Mouse (Mus musculus): Measurements from ENCODE around the gene Spint2.

Spint2 gene

DNA sequence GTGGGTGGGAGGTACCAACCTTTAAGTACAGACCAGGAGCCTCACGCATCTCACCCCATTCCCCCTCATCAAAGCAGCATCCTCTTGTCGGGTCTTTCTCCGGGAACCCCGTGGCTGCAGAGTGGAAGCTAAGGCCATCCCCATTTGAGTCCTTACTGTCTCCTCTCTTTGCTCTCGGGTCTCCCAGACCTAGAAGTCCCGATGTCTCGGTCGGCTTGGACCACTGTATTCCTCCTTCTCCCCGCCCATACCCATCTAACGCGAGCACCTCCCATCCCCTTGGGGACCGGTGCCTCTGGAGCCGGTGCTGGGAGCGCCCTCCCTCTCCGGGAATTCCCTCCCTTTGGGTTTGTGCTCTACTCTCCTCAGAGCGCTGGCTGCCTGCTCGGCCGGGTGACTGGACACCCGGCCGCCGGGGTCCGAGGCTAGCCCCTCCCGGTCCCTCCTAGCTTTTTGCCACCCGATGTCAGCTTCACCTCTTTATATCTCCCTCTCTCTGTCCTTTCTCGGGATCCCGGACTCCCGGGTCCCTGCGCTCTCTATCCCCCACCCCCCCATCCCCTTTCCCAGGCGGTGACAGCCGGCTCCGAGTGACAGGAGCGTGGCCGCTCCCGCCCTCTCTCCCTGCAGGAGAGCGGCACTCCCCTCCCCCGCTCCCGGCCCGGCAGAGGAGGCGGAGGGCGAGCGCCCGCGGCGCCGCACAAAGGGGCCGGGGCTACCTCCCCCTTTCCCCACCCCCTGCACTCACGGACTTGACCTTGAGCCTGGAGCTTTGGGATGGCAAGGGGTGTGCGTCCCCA lies 23.0 kb upstream of the Spint2 start:
- no peak for DNase-seq (ENCODE audit: extremely low read depth, low read depth)

DNA sequence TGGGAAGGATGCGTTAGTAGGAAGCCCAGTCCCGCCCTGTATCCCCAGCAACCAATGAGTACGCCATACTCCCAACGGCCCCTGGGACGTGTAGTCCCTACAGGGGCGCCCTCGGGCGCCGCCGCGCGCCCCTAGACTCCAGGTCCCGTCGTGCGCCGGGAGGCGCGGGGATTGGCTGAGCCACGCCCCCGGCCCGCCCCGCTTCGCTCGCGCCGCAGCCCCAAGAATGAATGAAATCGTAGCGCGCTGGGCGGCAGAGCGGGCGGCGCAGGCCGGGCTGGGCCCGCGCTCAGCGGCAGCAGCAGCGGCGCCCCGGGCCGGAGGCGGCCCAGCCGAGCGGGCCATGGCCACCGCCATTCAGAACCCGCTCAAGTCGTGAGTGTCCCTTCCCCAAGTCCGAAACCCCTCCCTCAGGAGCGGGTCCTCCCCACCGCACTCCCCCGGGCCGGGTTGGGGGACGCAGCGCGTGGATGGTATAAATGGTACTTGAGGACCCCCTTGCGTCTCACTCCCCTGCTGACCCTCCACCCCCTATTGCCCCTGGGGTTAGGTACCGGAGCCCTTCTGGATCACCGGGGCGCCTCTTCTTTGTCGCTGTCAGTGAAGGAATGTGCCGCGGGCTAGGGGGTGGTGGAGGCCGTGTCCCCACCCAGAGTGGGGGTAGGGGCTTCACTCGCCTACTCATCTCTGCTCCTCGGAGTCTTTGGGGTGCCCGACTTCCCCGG lies 22.2 kb upstream of the Spint2 start, which contains the start of gene Dpf1:
TSS of gene Dpf1 (plus strand) at position 214 of the 725 bp plus-strand sequence.
- DNase-seq (ENCODE audit: extremely low read depth, low read depth), result no peak

DNA sequence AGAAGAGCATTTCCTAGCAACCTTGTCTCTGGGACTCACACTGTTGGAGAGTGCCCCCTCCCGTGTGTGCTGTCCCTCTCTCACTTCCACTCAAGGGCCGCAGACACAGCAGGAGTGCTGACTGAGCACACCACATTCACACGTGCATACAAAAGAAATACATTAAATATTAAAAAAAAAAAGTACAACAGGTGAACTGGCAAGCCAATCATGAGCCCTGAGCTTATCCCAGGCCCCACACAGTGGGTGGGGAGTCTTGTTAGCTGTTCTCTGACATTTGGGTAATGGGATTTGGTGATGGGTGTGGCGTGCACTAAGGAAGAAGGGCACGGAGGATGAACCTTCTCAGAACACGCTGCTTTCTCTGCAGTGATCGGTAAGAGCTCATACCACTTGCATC lies 20.9 kb upstream of the Spint2 start:
- DNase-seq (ENCODE audit: extremely low read depth, low read depth), result no peak

DNA sequence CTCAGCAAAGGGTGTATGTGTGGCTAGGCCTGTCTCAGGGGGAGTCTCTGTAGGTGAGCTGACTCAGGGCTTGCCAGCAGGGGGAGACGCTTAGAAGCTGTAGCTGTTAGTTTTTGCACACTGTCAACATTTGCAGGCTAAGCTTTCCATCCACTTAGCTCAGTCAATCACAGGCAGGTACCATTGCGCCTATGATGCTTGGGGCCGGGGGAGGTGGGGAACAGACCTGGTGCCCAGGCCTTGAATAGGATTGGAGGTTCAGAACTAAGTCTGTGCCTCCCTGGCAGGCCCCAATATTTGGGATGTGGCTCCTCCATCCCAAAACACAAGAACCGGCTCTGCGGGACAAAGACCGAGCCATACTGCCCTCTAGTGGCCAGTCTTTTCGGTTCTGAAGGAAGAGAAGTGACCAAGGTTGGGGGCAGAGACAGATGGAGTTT lies 19.4 kb upstream of the Spint2 start:
- no peak for DNase-seq (ENCODE audit: extremely low read depth, low read depth)

DNA sequence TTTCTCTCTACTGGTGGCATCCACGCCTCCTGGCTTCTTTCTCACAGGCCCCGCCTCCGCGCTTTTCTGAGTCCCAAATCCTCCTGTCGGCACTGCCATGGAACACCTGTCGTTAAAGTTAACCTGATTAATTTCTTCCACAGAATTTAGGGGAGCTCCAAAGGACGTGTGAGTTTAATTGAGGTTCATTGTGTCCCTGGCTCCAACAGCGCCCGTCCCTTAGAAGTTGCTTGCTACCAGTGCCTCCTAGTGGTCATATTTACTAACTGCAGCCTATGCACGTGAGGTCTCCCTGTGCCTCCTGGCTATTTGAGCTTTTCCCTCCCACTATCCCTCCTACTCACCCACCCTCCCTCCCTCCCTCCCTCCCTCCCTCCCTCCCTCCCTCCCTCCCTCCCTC lies 15.3 kb upstream of the Spint2 start:
- no peak for DNase-seq (ENCODE audit: extremely low read depth, low read depth)

DNA sequence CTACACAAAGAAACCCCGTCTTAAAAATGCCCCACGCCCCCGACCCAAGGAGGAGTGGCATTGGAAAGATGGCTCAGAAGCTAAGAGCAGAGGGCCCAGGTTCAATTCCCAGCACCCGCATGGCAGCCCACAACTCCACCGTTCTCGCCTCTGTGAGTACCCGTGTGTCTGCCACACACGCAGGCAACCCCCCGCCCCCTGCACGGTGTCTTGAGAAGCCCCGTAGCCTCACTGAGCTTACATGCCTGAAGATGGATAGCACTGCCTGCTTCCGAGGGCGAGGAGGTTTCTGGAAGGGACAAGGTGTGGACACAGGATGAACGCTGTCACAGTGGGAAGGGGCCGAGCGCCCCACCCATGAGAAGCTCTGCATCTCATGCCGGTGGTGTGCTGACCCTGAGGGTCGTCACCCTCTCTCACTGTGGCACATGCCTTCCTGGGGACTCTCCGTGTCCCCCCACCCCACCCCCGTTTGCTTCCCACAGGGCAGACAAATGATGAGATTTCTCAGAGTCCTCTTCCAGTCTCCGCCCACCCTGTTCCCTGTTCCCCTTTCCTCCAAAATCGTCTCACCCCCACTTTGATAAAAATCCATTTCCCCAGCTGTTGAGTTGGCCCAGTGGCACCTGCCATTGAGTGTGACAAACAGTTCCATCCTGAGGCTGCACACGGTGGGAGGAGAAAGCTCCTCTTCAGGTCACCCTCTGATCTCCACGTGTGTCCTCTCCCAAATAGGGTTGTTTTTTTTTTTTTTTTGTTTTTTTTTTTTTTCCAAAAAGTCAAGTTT lies 14.3 kb upstream of the Spint2 start:
- no peak for DNase-seq (ENCODE audit: extremely low read depth, low read depth)

DNA sequence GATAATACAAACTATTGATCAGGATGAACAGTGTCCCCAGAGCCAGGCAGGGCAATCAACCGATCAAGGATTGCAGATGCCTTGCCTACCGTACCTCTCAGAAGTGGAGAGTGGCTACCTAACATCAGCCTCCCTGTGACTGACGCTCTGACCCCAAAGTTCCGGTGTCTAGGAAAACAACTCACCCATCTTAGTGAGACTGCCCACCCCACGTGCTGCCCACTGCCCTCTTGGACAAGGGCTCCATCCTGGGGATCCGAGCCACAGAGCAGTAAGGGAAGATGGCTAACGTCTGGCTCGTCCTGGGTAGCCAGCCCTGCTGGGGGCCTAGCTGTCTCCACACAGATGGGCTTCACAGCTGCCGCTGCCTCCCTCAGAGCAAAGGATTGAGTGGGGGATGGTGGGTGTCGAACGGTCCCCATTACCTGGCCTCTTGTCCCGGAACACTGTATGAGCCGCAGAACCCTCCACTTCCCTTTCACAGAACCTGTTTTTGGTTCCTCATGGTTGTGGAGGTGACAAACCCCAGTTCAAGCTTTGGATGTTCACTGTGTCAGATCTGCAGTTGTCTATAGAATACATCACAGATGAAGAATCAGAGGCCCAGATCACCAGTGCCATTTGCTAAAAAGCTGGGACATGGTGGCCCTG lies 12.5 kb upstream of the Spint2 start:
- no peak for DNase-seq (ENCODE audit: extremely low read depth, low read depth)

DNA sequence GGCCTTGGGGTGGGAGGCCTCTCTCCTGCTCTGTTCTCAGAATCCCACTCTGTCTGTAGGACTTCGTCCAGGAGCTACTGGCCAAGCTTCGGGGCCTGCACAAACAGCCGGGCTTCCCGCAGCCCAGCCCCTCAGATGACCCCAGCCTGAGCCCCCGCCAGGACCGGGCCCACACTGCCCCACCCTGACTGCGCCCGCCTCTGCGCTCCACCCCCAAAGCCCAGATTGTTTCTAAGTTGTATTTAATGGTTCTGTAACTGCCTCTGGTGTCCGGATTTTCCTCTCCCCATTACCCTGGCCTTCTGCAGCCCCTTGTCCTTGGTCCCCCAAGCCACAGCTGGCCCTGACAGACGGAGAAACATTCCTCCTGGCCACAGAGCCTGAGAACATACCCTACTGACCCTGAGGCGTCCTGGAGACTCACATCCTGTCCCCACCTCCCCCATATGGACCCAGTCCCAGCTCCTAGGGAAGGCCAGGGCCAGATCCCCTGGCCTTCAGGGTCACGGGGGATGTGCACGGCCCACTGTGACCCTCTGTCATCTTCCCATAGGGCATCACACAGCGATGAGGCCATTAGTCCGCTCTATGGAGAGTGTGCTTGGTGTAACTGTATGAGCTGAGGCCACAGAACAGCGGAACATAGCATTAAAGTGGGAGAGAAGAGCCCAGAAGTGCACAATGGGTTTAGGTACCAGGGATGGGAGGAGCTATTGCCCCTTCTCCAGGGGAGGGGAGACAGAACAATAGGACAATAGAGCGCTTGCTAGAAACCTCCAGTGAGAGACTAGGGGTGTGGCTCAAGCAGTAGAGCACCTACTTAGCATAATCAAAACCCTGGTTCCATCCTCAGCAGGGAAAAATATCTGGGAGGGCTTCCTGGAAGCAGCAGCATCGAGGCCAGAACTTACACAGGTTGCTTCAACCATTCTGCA lies 11.7 kb upstream of the Spint2 start:
- no peak for DNase-seq (ENCODE audit: extremely low read depth, low read depth)

DNA sequence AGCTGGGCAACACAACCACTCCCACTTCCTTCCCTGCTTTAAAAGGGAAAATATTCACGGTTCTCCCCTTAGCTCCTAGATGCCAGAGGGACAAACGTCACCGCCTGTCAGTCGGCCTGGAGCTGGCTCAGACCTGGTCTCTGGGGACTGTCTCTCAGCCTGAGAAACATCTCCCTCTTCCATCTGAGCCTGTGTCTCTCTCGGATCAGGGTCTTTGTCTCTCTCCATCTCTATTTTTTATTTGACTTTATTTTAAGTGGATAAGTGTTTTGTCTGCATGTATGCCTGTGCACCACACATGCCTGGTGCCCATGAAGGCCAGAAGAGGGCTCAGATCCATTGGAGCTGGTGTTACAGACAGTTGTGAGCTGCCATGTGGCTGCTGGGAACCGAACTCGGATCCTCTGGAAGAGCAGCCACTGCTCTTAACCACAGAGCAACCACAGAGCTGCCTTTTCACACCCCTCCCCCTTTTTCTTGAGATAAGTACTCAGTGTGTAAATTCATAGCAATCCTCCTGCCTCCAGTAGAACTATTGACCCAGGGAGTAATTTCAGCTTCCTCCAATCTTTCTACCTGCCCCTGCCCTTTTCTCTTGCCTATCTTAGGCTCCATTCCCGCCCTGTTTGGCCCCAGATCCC lies 10.9 kb upstream of the Spint2 start:
- DNase-seq (ENCODE audit: extremely low read depth, low read depth), result no peak

DNA sequence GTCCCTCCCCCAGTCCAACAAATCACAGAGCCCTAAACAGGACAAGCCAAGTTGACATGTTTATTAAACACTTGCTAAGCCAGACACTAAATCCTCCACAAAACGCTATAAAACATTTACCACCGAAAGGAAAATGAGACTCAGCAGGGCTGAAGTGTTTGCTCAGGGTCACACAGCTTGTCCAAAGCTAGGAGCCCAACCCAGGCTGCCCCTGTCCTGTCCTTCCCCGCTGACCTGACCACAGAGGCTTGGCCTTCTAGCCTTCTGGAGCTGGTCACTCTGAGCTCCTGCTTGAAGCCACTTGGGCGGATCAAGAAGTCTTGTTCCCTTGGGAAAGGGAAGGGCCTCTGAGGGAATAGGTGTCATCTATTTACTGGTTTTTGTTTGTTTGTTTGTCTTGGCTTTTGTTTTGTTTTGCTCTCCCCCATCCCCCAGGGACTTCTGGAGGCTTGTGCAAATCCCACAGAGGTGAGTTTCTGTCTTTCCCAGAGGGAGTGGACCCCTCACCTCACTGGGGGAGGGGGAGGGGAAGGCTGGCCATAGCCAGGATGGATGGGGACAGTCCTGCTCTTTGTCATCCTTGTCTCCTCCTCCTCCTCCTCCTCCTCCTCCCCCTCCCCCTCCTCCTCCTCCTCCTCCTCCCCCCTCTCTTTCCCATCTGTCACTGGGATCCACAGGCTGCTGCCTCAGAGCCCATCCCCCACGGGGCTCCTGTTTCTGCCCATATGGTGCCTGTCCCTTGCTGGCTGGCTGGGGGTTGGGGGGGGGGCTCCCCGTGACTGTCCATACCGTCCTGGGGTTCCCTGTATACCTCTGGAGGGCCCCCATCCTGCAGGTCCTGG lies 10.1 kb upstream of the Spint2 start:
- no peak for DNase-seq (ENCODE audit: extremely low read depth, low read depth)

DNA sequence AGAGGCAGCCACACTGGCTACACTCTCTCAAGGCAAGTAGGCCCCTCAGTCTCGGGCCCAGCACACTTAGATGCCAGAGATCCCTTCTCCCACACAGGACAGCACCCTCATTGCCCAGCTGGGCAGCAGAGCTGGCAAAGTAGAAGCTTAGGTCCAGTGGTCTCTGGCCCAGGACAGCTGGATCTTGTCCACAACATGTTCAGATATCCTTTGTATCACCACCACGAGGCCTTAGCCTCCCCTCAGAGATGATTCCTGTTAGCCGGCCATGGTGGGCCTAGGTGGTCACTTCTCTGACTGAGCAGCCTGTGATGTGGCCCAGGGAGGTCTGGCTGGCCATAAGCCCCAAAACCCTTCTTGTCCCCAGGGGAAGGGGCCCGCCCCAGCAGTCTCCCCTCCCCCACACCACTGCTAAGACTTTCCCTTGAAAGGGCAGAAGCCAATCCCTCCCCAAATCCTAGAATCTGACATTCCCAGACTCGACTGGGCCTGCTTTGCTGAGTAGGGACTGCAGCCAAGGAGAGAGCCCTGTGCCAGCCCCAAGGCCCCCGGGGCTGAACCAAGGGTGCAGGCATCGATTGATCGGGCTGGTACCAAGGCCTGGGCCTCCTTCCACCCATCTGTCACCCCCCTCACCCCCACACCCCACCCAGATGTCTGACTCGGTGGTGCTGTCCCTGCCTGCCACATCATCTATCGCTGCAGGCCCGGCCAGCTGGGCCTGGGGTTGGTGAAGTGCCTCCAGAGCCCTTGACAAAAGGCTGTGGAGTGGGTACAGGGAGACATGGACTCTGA lies 9.2 kb upstream of the Spint2 start:
- DNase-seq (ENCODE audit: extremely low read depth, low read depth), result no peak

DNA sequence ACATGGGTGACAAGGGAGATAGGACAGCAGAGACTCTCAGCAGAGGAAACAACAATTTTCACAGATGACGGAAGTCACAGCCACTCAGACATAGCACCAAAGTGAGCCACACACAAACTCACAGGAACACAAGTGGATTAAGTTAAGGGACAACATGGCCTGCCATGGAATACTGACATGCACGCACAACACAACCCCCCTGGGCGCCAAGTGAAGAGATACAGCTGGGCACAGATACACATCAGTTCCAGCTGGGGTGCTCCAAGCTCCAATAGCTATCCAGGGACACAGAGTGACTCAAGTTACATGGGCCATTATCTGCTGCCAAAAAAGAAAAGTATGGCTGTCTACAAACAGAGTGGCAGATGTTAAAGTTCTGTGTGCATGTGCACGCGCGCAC lies 8.1 kb upstream of the Spint2 start:
- no peak for DNase-seq (ENCODE audit: extremely low read depth, low read depth)

DNA sequence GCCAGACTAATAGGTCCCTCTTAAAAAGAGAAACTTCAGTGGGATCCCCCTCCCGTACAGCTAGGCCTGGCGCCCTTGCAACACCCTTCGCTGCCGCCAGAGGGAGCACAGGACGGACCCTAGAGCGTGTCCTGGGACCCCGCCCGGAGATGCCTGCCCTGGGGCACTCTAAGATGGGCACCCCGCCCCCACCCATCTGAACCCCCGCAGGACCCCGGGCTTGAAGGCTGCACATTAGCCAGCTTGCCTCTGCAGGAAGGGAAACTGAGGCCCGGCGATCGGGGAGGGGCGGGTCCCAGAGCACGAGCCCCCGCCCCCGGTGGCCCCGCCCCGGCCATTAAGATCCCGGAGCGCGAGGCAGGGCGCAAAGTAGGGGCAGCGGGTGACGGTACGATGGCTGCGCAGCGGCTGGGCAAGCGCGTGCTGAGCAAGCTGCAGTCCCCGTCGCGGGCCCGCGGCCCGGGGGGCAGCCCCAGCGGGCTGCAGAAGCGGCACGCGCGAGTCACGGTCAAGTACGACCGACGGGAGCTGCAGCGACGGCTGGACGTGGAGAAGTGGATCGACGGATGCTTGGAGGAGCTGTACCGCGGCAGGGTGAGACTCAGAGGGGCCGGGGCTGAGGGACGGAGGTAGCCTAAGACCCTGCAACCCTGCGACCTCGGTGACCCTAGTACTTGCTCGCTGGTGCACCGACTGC lies 7.4 kb upstream of the Spint2 start, which contains the start of gene Ppp1r14a:
TSS of gene Ppp1r14a (plus strand) at position 367 of the 697 bp plus-strand sequence.
- no peak for DNase-seq (ENCODE audit: extremely low read depth, low read depth)

DNA sequence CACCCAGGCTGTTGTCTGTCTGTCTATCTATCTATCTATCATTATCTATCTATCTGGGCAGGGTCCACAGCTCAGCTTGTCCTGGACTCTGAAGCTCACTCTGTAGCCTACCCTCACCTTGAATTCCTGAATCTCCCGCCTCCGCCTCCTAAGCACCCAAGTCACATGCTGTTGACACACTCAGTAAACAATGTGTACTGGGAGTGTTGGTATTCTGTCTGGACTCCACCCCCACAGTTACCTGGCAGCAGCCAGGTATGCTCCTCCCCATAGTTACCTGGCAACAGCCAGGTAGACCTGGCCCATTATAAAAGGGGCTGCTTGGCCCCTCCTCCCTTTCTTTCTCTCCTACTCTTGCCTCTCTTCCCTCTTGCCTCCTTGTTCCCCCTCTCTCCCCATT lies 6.4 kb upstream of the Spint2 start:
- no peak for DNase-seq (ENCODE audit: extremely low read depth, low read depth)

DNA sequence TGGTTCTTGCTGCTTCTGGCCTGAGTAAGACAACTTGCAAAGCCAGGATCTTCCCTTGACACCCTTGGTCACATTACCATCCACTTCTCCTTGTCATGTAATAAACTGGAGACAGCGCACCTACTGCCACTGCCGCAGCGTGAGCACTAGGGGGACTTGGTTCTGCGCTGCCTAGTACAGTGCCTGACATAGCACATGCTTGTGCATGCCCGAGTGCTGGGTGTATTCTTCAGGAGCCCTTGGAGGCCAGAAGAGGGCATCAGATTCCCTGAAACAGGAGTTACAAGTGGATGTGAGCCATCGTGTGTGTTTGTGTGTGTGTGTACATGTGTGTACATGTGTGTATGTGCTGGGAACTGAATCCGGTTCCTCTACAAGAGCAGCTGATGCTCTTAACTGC lies 5.8 kb upstream of the Spint2 start:
- no peak for DNase-seq (ENCODE audit: extremely low read depth, low read depth)

DNA sequence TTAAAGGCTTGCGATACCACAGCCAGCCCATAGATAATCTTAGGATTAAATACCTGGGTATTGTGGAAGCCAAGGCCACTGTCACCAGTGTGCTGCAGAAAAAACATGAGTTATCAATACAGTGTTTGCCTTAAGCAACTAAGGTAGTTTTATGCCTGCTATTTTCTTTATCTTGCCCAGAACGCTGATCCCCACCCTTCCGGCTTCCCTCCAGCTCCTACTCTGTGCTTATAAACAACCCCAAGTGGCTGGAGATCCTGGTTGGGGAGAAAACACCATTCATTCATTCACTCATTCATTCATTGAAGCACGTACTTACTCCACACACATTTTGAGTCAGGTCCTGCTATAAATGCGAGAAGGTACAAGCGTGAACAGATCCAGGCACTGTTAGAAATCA lies 2.8 kb upstream of the Spint2 start:
- no peak for DNase-seq (ENCODE audit: extremely low read depth, low read depth)

DNA sequence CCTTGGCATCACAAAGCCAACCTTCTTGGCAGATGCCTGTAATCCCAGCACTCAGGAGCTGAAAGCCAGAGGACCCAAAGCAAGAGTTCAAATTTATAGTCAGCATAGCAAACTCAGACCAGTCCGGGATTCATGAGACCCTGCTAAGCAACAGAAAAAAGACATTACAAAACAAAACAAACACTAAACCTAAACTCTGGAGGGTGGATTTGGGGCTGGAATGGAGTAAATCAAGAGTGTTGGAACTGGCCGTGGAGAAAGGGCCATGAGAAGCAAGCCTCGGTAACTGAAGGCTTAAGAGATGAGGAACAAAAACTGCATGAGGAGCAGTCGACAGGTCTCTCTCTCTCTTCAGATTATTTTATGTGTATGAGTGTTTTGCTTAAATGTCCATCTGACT lies 2.2 kb upstream of the Spint2 start:
- no peak for DNase-seq (ENCODE audit: extremely low read depth, low read depth)

Data from MEL-GATA-1-ER (cell line).